Mouse (Mus musculus) frontal cortex, postnatal 10 days (tissue): ENCODE data around the gene Speer4b.
"Not testable (repeated sequence)": the region's sequence is repeated elsewhere in the genome, so short reads cannot be mapped to it uniquely, and the experiment has no call there.

Source experiments
- DNase-seq, 2 experiments: peaks; one replicate each; pipeline ENCODE4 v3.0.0; 2022; ENCODE audit warnings: low spot score in 2 of 2, mixed read lengths in 1 of 2

Gene Speer4b

DNA sequence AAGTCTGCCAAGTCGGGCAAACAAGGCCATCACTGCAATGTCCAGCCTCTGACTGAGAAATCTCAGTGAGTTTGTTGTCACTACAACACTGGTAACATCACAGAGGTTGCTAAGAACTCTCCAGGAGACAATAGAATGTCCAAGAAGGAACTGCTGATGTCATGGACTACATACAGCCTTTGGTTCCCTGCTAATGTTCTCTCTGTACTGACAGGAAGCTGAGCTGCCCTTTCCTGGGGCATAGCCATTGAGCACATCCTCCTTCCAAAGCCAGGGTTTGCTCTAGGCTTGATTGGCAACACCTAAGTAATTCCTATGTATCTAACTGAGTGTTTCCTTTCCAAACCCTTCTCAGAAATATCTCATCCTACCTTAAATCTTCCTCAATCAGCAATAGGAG lies at the start of gene Speer4b:
Gene Speer4b, minus strand, starts transcription at position 101 of the 400 bp plus-strand sequence.
- not testable (repeated sequence) for DNase-seq

DNA sequence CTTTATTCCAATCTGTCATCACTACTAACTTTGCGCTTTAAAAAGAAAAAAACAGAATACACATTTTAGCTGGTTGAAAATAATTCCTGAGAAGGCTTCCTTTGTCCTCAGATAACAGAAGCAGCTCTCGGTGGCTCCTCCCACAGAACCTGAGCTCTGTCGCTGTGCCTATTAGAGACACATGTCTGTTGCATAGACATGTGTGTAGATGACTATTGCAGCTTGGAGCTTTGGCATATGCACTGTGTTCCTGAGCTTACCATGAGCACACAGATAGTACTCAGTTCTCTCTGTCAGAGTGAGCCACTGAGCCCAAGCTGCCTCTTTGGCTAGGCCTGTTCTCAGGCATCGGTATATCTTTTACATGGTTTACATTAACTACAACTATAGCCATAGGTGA lies 48.1 kb upstream of the Speer4b start:
- no peak for DNase-seq

DNA sequence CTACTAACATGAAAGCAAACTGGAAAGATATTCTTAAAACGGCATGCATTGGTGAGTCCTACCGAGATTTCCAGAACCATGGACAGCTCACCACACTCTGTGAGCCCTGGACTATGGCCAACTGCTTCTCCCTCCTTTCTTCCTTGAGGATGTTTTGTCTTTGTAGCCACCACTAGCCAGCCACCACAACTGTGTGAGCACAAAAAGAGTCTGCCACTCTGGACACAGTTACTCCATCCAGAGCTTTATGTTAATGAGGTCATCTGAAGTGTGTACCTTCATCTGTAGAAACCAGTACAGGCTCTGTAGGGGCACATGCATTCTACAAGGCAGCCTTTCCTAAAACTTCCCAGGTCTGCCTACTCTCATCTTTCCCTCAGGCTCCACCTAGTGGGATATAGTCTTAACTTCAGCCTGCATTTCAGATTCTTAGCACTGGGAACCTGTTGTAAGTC lies 43.6 kb upstream of the Speer4b start:
- no peak for DNase-seq

DNA sequence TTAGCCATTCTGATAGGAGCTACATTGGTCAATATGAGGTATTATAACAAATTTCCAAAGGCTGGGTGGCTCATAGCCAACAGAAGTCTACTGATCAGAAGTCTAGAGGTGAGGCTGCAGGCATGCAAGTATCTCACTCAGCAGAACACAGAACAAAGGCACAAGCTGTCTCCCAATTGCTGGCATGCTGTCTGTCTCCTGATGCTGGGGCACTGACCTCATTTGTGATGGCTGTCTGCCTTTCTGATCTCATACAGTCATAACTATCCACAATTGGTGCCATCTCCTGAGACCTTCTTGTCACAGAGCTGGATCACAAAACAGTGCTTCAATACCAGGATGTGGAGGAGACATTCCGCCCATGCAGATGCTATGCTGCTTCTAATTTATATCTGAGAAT lies 25.7 kb upstream of the Speer4b start:
- DNase-seq, result no peak

DNA sequence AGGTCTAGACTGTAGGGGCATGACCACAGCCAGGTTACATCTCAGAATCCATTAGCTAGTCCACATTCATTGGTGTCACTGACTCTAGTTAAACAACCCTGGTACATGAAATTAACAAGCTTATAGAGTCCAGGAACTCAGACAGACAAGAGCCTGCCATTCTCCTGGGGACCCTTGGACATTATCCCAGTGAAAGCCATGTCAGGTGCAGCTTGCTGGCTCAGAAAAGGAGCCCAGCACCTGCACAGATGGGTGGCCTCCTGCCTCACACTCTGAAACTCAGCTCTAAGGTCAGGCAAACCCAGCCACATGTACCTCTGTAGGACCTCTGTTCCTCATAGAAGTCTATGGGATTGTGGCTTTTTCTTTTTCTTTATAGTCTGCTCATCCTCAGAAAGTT lies 17.5 kb upstream of the Speer4b start:
- DNase-seq, result no peak

DNA sequence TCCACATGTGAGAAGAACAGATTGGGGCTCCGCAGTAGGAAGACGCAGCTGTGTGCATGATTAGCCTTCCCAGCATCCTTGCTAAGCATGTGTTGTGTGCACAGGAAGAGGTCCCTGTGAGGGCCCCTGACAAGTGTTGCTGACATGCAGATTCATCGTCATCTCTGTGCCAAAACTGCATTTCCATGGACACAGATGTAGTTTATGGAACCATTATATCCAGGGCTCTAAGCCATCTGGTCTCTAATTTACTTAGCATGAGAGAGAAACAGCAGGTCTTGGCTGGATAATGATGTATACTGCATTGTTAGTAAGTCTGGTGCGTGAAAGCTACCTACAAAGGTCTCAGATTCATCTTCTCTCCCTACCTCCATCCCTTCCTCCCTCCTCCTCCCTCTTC lies 10.3 kb downstream of the Speer4b start:
- no peak for DNase-seq

DNA sequence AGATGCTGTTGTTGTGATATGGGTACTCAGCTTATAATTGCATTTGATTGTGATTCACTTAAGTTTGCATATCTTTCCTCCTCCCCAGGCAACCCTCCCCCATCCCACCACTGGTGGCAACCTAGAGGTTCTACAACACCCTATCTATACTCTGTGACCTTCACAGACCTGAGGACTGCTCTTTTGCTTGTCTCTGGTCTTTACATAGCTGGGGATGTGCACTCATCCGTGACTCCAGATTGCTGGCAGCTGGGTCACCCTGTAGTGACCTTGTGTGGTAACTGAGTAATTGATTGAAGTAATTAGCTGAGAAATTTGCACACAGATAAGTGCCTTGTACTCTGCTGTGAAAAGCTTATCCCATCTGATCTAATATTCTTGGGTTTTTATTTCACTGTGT lies 15.1 kb downstream of the Speer4b start:
- no peak for DNase-seq

DNA sequence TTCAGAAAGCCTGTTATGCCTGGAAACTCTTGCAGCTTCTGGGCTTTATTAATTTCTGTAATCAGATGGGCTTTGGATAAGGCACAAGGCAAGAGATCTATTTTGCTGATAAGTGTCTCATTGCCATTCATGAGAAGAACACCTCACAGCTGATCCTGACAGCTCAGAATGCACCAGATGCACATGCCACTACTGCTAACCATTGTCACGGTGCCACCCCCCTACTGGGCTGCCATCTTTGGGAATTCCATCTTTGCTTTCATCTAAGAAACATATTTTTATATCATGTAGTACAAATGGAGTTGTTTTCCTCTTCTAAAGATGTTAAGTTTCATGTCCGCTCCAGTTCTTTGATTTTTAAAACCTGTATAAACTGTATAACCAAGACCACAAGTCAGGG lies 19.5 kb downstream of the Speer4b start:
- DNase-seq, result no peak

DNA sequence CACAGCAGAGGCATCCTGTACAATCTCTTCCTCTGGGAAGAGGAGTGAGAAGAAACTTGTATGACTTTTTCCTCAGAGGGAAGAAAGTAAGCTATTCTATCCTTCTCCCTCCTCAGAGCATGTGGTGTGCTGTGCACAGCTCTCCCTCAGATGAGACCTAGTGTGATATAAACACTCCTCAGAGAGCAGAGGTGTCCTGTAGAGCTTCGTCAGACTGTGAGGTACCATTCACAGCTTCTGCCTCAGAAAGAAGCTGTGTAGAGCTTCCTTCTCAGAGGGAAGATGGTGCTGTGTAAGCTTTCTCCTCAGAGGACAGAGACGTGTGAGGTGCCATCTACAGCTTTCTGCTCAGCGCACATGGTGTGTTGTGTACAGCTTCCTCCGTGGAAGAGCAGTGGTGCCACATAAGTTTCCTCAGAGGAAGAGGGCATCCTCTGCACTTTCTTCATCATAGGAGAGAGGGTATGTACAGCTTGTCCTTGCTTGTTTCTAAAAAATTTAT lies 26.2 kb downstream of the Speer4b start:
- DNase-seq, result no peak

DNA sequence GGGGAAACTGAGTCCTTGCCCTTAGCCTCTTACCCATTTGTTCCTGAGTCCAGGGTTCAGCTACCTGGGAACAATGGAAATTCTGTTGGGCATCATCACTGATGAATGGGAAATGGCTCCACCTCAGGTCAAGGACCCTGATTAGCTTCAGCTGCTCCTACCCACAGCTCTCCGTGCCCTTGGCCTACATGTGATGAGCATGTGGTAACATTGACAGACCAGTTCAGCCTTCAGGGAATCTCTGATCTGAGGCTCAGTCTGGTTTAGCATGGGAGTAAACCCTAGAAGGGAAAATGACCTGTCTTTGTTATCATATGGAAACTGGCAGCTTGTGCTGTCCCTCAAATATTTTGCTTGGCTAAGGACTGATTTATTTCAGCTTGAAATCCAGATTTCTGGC lies 43.6 kb downstream of the Speer4b start:
- DNase-seq, result no peak

DNA sequence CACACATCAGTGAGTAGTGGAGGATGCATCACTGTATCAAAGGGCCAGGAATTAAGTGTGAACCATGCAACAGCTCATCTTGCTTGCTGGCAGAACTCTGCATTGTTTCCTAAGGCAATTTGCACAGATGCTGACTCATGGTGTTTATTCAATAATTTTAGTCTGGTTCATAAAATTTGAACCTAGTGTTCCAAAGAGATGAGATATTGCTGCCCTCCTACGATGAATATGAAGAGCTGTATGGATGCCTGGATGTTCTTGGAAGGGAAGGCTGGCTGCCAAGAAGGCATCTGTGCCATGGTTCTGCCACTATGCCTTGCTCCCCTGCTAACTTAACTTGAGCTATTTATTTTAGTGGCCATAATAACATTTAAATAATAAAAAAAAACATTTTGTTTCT lies 44.3 kb downstream of the Speer4b start:
- DNase-seq, result no peak

DNA sequence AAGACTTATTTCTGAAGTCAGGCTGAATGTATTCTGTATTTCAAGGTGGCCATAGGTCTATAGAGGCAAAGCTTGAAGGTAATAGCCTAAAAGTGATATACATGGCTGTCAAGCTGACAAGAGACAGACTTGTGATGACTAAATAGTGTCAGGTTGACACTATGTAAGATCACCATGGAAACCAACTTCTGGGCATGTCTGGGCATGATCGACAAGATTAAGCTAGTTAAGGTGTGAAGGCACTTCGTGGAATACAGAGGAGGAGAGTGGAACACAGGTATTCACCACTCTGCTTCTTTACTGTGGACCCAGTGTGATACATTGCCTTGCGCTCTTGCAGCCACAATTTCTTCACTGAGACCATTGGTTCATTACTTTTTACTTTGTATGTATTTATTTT lies 46.9 kb downstream of the Speer4b start:
- no peak for DNase-seq

DNA sequence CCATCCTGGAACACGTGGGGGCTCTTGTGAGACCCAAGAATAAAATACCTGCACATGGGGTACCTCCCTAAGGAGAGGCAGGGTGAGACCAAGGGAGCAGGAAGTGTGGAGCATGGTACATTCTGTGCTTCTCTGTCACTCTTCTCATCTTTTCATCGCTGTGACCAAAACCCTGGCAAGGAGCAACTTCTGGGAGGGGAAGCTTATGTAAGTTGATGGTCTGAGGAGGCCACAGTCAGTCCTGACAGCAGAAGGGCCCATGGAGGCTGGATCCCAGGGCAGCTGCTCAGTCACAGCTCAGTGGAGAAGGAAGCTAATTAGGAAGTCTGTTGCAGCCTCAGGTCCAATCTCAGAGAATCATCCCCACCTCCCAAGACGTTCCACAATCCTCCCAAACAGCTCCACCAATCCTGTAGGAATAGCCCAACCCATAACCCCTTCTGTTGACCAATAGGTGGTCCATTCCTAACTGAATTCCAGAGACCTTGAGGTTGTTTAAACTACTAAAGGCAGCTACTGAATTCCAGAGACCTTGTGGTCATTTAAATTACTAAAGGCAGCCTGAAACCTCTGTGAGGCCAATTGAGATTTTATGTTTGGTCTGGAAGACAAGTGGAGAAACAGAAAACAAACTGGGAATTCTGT lies 47.9 kb downstream of the Speer4b start:
- no peak for DNase-seq
